17 mouse cellular contexts compared by ENCODE assay signal in genomic region chr4:59295127-59295526, GRCm38 (mm10).
"Had no signal": no experiment of that assay in that cellular context is flagged by ENCODE, and none has a peak within 500 bp of the region (broad histone marks: within the 10 kb centered on the region; RNA-seq: fewer than 3 reads in every experiment).

No protein-coding gene starts in this region.

- H3K27ac ChIP-seq: layer of hippocampus, adult 2 months; liver, embryonic 13.5 days; midbrain, embryonic 12.5 days; neural tube, embryonic 12.5 days; neural tube, embryonic 15.5 days had no signal

- DNase-seq: kidney, adult 18-20 months; kidney, adult 9 months; kidney, postnatal 14 days; layer of hippocampus, adult 9-11 months; liver, embryonic 13.5 days; lung, adult 2 months; lung, postnatal 14 days; lung, postnatal 4 days; retina, postnatal 1 day; right cerebral cortex, postnatal 25 days; thymus, adult 18-20 months; thymus, postnatal 14 days; thymus, postnatal 4 days had no signal

- H3K4me1 ChIP-seq: midbrain, embryonic 12.5 days; neural tube, embryonic 12.5 days; neural tube, embryonic 15.5 days had no signal

- H3K4me2 ChIP-seq: liver, embryonic 13.5 days; midbrain, embryonic 12.5 days; neural tube, embryonic 12.5 days; neural tube, embryonic 15.5 days had no signal

- H3K36me3 ChIP-seq: liver, embryonic 13.5 days; midbrain, embryonic 12.5 days; neural tube, embryonic 12.5 days; neural tube, embryonic 15.5 days had no signal

- H3K9ac ChIP-seq: liver, embryonic 13.5 days; midbrain, embryonic 12.5 days; neural tube, embryonic 12.5 days; neural tube, embryonic 15.5 days had no signal

- H3K27me3 ChIP-seq: liver, embryonic 13.5 days; midbrain, embryonic 12.5 days; neural tube, embryonic 12.5 days; neural tube, embryonic 15.5 days had no signal

- H3K9me3 ChIP-seq: liver, embryonic 13.5 days; midbrain, embryonic 12.5 days; neural tube, embryonic 12.5 days; neural tube, embryonic 15.5 days had no signal

- H3K4me3 ChIP-seq: layer of hippocampus, adult 2 months; liver, embryonic 13.5 days; midbrain, embryonic 12.5 days; neural tube, embryonic 12.5 days; neural tube, embryonic 15.5 days had no signal
